Mouse (Mus musculus) forebrain, embryonic 14.5 days (tissue): ENCODE data around the gene Fbxw5. TPM values are rescaled to one million over a fixed set of nuclear protein-coding genes. Genes with fewer than 3 reads are reported as not detected.

Source experiments
- ATAC-seq: fragments of 200-750 bp; cut with Nextera tagmentation; 2 replicates; pipeline ENCODE4 v1.8.0; 2017; ENCODE audit warnings: mild to moderate bottlenecking, moderate library complexity
- DNase-seq: peaks from one replicate; pipeline ENCODE4 v3.0.0-alpha.2; 2015; ENCODE audit warnings: low spot score
- H3K27ac ChIP-seq: fragments of 300-500 bp; sonication (generic); 2 replicates; pipeline ENCODE4 v1.5.1; 2014; ENCODE audit warnings: low read depth, mild to moderate bottlenecking, control low read depth, low read length, moderate library complexity
- H3K27me3 ChIP-seq: fragments of 300-500 bp; sonication (generic); replicated peaks from 2 replicates; pipeline ENCODE4 v1.6.1; 2014; ENCODE audit warnings: low read length, control low read depth, mixed read lengths; ENCODE audit not compliant: control insufficient read depth, insufficient read depth
- H3K36me3 ChIP-seq: fragments of 300-500 bp; sonication (generic); 2 replicates; pipeline ENCODE4 v1.6.1; 2014; ENCODE audit warnings: low read length, control low read depth; ENCODE audit not compliant: control insufficient read depth, insufficient read depth
- H3K4me1 ChIP-seq: fragments of 300-500 bp; sonication (generic); 2 replicates; pipeline ENCODE4 v1.6.1; 2014; ENCODE audit warnings: antibody characterized with exemption, low read length, control low read depth; ENCODE audit not compliant: control insufficient read depth, insufficient read depth
- H3K4me2 ChIP-seq: fragments of 300-500 bp; sonication (generic); 2 replicates; pipeline ENCODE4 v1.6.1; 2014; ENCODE audit warnings: mild to moderate bottlenecking, control low read depth, low read length
- H3K4me3 ChIP-seq: fragments of 300-500 bp; sonication (generic); 2 replicates; pipeline ENCODE4 v1.5.1; 2014; ENCODE audit warnings: low read depth, low read length, control low read depth
- H3K9ac ChIP-seq: fragments of 300-500 bp; sonication (generic); 2 replicates; pipeline ENCODE4 v1.6.1; 2014; ENCODE audit warnings: mild to moderate bottlenecking, low read length, control low read depth, moderate library complexity
- H3K9me3 ChIP-seq: fragments of 300-500 bp; sonication (generic); replicated peaks from 2 replicates; pipeline ENCODE4 v1.6.1; 2016; ENCODE audit warnings: low read length, control low read depth, mixed read lengths; ENCODE audit not compliant: control insufficient read depth
- WGBS: fragments of 180-500 bp; shearing (Covaris S2); extraction: QIAGEN DNeasy Blood & Tissue Kit; methylation state at CpG from one replicate; pipeline ENCODE4 v1.1.7; 2014; 5-methylcytosine and 5-hydroxymethylcytosine counted together
- polyA plus RNA-seq: library from polyadenylated mRNA; unstranded; fragments of >200 nt; fragmentation: Nextera tagmentation; extraction: Ambion mirVana; gene quantifications from 2 replicates; pipeline ENCODE4 v1.2.1, GENCODE M21; 2014

Gene Fbxw5
- polyA plus RNA-seq, 1 experiment from 2014 or later, result 77.9 TPM

- H3K27me3 ChIP-seq, result no peaks in the 10 kb centered on the region
- WGBS, result 80% methylated on average over 3 of the region's 3 CpGs
- no peak for ATAC-seq
- H3K4me2 ChIP-seq, result no peak overlapping the region
- peaks cover 8% of the 10 kb centered on the region for H3K4me1 ChIP-seq
- no peak overlapping the region for H3K9ac ChIP-seq
- DNase-seq, result no peak
- no peaks in the 10 kb centered on the region for H3K9me3 ChIP-seq
- no peak overlapping the region for H3K27ac ChIP-seq
- no peak overlapping the region for H3K4me3 ChIP-seq
- peaks cover 30% of the 10 kb centered on the region for H3K36me3 ChIP-seq
Measured at GRCm38 (mm10) chr2:25502726-25503125, 2.2 kb downstream of the Fbxw5 start.

- no peak overlapping the region for H3K4me3 ChIP-seq
- H3K27ac ChIP-seq, result no peak overlapping the region
- peaks cover 8% of the 10 kb centered on the region for H3K4me1 ChIP-seq
- peaks cover 30% of the 10 kb centered on the region for H3K36me3 ChIP-seq
- DNase-seq, result no peak
- no peak for ATAC-seq
- 96% methylated on average over 19 of the region's 19 CpGs for WGBS
- H3K27me3 ChIP-seq, result no peaks in the 10 kb centered on the region
- H3K9me3 ChIP-seq, result no peaks in the 10 kb centered on the region
- H3K4me2 ChIP-seq, result no peak overlapping the region
- no peak overlapping the region for H3K9ac ChIP-seq
Measured at GRCm38 (mm10) chr2:25504538-25504937, 4.0 kb downstream of the Fbxw5 start.

- H3K27ac ChIP-seq, result no peak overlapping the region
- no peak for ATAC-seq
- H3K9ac ChIP-seq, result no peak overlapping the region
- H3K4me2 ChIP-seq, result no peak overlapping the region
- no peak overlapping the region for H3K4me3 ChIP-seq
- H3K36me3 ChIP-seq, result peaks cover 30% of the 10 kb centered on the region
- H3K4me1 ChIP-seq, result peaks cover 8% of the 10 kb centered on the region
- H3K27me3 ChIP-seq, result no peaks in the 10 kb centered on the region
- no peaks in the 10 kb centered on the region for H3K9me3 ChIP-seq
- DNase-seq, result no peak
- WGBS, result 93% methylated on average over 1 of the region's 1 CpGs
Measured at GRCm38 (mm10) chr2:25505000-25505399, 4.5 kb downstream of the Fbxw5 start.

- H3K9me3 ChIP-seq, result no peaks in the 10 kb centered on the region
- no peaks in the 10 kb centered on the region for H3K27me3 ChIP-seq
- 96% methylated on average over 4 of the region's 4 CpGs for WGBS
- H3K27ac ChIP-seq, result no peak overlapping the region
- peaks cover 8% of the 10 kb centered on the region for H3K4me1 ChIP-seq
- no peak overlapping the region for H3K4me3 ChIP-seq
- no peak for ATAC-seq
- no peak overlapping the region for H3K4me2 ChIP-seq
- no peak for DNase-seq
- H3K9ac ChIP-seq, result no peak overlapping the region
- H3K36me3 ChIP-seq, result peaks cover 30% of the 10 kb centered on the region
Measured at GRCm38 (mm10) chr2:25505860-25506259, 5.3 kb downstream of the Fbxw5 start.

- no peak overlapping the region for H3K27ac ChIP-seq
- H3K9me3 ChIP-seq, result no peaks in the 10 kb centered on the region
- no peaks in the 10 kb centered on the region; the same call in 1 of the 2 replicates for H3K4me1 ChIP-seq
- WGBS, result 33% methylated on average over 5 of the region's 5 CpGs
- no peaks in the 10 kb centered on the region for H3K27me3 ChIP-seq
- H3K4me3 ChIP-seq, result no peak overlapping the region
- DNase-seq (peak; percentile 4), ATAC-seq (no peak)
- no peak overlapping the region for H3K4me2 ChIP-seq
- no peak overlapping the region for H3K9ac ChIP-seq
- H3K36me3 ChIP-seq, result peaks cover 30% of the 10 kb centered on the region
Measured at GRCm38 (mm10) chr2:25506964-25507363, 6.4 kb downstream of the Fbxw5 start.

- H3K4me2 ChIP-seq, result no peak overlapping the region
- no peak overlapping the region for H3K27ac ChIP-seq
- H3K36me3 ChIP-seq, result peaks cover 11% of the 10 kb centered on the region
- DNase-seq (no peak), ATAC-seq (no peak)
- no peak overlapping the region for H3K4me3 ChIP-seq
- H3K9ac ChIP-seq, result no peak overlapping the region
- H3K9me3 ChIP-seq, result no peaks in the 10 kb centered on the region
- H3K27me3 ChIP-seq, result no peaks in the 10 kb centered on the region
- no peaks in the 10 kb centered on the region for H3K4me1 ChIP-seq
- WGBS, result 70% methylated on average over 3 of the region's 3 CpGs
Measured at GRCm38 (mm10) chr2:25509912-25510311, 9.4 kb downstream of the Fbxw5 start.

- H3K4me1 ChIP-seq, result no peaks in the 10 kb centered on the region
- H3K9ac ChIP-seq, result no peak overlapping the region
- DNase-seq (no peak), ATAC-seq (no peak)
- no peak overlapping the region for H3K4me3 ChIP-seq
- H3K27me3 ChIP-seq, result no peaks in the 10 kb centered on the region
- no peaks in the 10 kb centered on the region for H3K9me3 ChIP-seq
- no peak overlapping the region for H3K4me2 ChIP-seq
- H3K36me3 ChIP-seq, result peaks cover 82% of the 10 kb centered on the region
- H3K27ac ChIP-seq, result no peak overlapping the region
- 91% methylated on average over 9 of the region's 9 CpGs for WGBS
Measured at GRCm38 (mm10) chr2:25526510-25527302, 26.2 kb downstream of the Fbxw5 start.

- Histone ChIP-seq H3K36me3 (peaks cover 65% of the 10 kb centered on the region), H3K27ac (no peak overlapping the region), H3K27me3 (no peaks in the 10 kb centered on the region), H3K9ac (no peak overlapping the region), H3K4me3 (no peak overlapping the region), H3K9me3 (no peaks in the 10 kb centered on the region), H3K4me2 (no peak overlapping the region), H3K4me1 (no peaks in the 10 kb centered on the region)
- WGBS, result 96% methylated on average over 2 of the region's 2 CpGs
- DNase-seq (no peak), ATAC-seq (no peak)
Measured at GRCm38 (mm10) chr2:25533707-25534106, 33.2 kb downstream of the Fbxw5 start.

- no peak overlapping the region for H3K27ac ChIP-seq
- peaks cover 61% of the 10 kb centered on the region for H3K36me3 ChIP-seq
- H3K4me2 ChIP-seq, result no peak overlapping the region
- WGBS, result 93% methylated on average over 3 of the region's 3 CpGs
- ATAC-seq (no peak), DNase-seq (no peak)
- no peak overlapping the region for H3K4me3 ChIP-seq
- H3K4me1 ChIP-seq, result no peaks in the 10 kb centered on the region
- H3K9me3 ChIP-seq, result no peaks in the 10 kb centered on the region
- no peaks in the 10 kb centered on the region for H3K27me3 ChIP-seq
- H3K9ac ChIP-seq, result no peak overlapping the region
Measured at GRCm38 (mm10) chr2:25534178-25534865, 33.8 kb downstream of the Fbxw5 start.
